Mouse (Mus musculus): ENCODE measurements at regions not wholly inside any gene's neighbourhood (a gene's known extent, or its start where the extent isn't known, plus 50 kb on each side); places are given as distances from the start of the nearest gene placed in this dataset.

- H3K36me3 ChIP-seq (ENCODE audit: control insufficient read depth, insufficient read depth, low read length): no peaks in the 10 kb centered on the region
- H3K4me2 ChIP-seq (ENCODE audit: low read length): peak overlapping the region; percentile 69
- 6% methylated on average over 10 of the region's 10 CpGs for WGBS
- H3K4me1 ChIP-seq (ENCODE audit: control insufficient read depth, insufficient read depth, low read length): peaks cover 29% of the 10 kb centered on the region
- peak overlapping the region; percentile 24 for H3K4me3 ChIP-seq (ENCODE audit: low read depth, low read length)
- H3K27ac ChIP-seq (ENCODE audit: low read length): peak overlapping the region; percentile 95
- ATAC-seq: peak; percentile 75
- H3K9me3 ChIP-seq (replicated peaks; ENCODE audit: control insufficient read depth, low read length, poor library complexity, severe bottlenecking): no peaks in the 10 kb centered on the region
- H3K9ac ChIP-seq (ENCODE audit: low read depth, low read length): peak overlapping the region; percentile 47
- no peaks in the 10 kb centered on the region for H3K27me3 ChIP-seq (ENCODE audit: control insufficient read depth, insufficient read depth, low read depth, low read length)
Observed at GRCm38 (mm10) chr13:84059031-84059651, 163.0 kb upstream of the Tmem161b start.

GRCm38 (mm10) chr13:84059661-84060452 is 162.2 kb upstream of the Tmem161b start:
- H3K36me3 ChIP-seq (ENCODE audit: control insufficient read depth, insufficient read depth, low read length): no peaks in the 10 kb centered on the region
- H3K27me3 ChIP-seq (ENCODE audit: control insufficient read depth, insufficient read depth, low read depth, low read length): no peaks in the 10 kb centered on the region
- H3K9ac ChIP-seq (ENCODE audit: low read depth, low read length): peak overlapping the region; percentile 51
- peak overlapping the region; percentile 69 for H3K4me2 ChIP-seq (ENCODE audit: low read length)
- peak overlapping the region; percentile 24 for H3K4me3 ChIP-seq (ENCODE audit: low read depth, low read length)
- 8% methylated on average over 5 of the region's 5 CpGs for whole genome bisulfite sequencing
- H3K4me1 ChIP-seq (ENCODE audit: control insufficient read depth, insufficient read depth, low read length): peaks cover 32% of the 10 kb centered on the region
- H3K9me3 ChIP-seq (replicated peaks; ENCODE audit: control insufficient read depth, low read length, poor library complexity, severe bottlenecking): no peaks in the 10 kb centered on the region
- ATAC-seq: peak; percentile 76
- H3K27ac ChIP-seq (ENCODE audit: low read length): peak overlapping the region; percentile 95

- ATAC-seq: no peak
- Histone ChIP-seq H3K4me3 (ENCODE audit: low read depth, low read length) (peak overlapping the region; percentile 7; the same call in 1 of the 2 replicates), H3K27me3 (ENCODE audit: control insufficient read depth, insufficient read depth, low read depth, low read length) (no peaks in the 10 kb centered on the region), H3K4me2 (ENCODE audit: low read length) (peak overlapping the region; percentile 69), H3K9me3 (replicated peaks; ENCODE audit: control insufficient read depth, low read length, poor library complexity, severe bottlenecking) (no peaks in the 10 kb centered on the region), H3K36me3 (ENCODE audit: control insufficient read depth, insufficient read depth, low read length) (no peaks in the 10 kb centered on the region), H3K9ac (ENCODE audit: low read depth, low read length) (peak overlapping the region; percentile 51), H3K27ac (ENCODE audit: low read length) (peak overlapping the region; percentile 95), H3K4me1 (ENCODE audit: control insufficient read depth, insufficient read depth, low read length) (peaks cover 36% of the 10 kb centered on the region)
- whole genome bisulfite sequencing: 38% methylated on average over 3 of the region's 3 CpGs
Observed at GRCm38 (mm10) chr13:84060453-84060834, 161.7 kb upstream of the Tmem161b start.

- H3K4me3 ChIP-seq (ENCODE audit: low read depth, low read length): no peak overlapping the region
- H3K27me3 ChIP-seq (ENCODE audit: control insufficient read depth, insufficient read depth, low read depth, low read length): no peaks in the 10 kb centered on the region
- no peaks in the 10 kb centered on the region for H3K9me3 ChIP-seq (replicated peaks; ENCODE audit: control insufficient read depth, low read length, poor library complexity, severe bottlenecking)
- peaks cover 40% of the 10 kb centered on the region for H3K4me1 ChIP-seq (ENCODE audit: control insufficient read depth, insufficient read depth, low read length)
- peak overlapping the region; percentile 95 for H3K27ac ChIP-seq (ENCODE audit: low read length)
- WGBS: 36% methylated on average over 3 of the region's 3 CpGs
- peak overlapping the region; percentile 69 for H3K4me2 ChIP-seq (ENCODE audit: low read length)
- H3K36me3 ChIP-seq (ENCODE audit: control insufficient read depth, insufficient read depth, low read length): no peaks in the 10 kb centered on the region
- no peak for ATAC-seq
- H3K9ac ChIP-seq (ENCODE audit: low read depth, low read length): peak overlapping the region; percentile 51
Observed at GRCm38 (mm10) chr13:84060906-84061305, 161.2 kb upstream of the Tmem161b start.

GRCm38 (mm10) chr13:84061820-84062480 is 160.1 kb upstream of the Tmem161b start:
- Histone ChIP-seq H3K9me3 (replicated peaks; ENCODE audit: control insufficient read depth, low read length, poor library complexity, severe bottlenecking) (no peaks in the 10 kb centered on the region), H3K27me3 (ENCODE audit: control insufficient read depth, insufficient read depth, low read depth, low read length) (no peaks in the 10 kb centered on the region), H3K36me3 (ENCODE audit: control insufficient read depth, insufficient read depth, low read length) (no peaks in the 10 kb centered on the region), H3K4me2 (ENCODE audit: low read length) (peak overlapping the region; percentile 57), H3K9ac (ENCODE audit: low read depth, low read length) (peak overlapping the region; percentile 67), H3K4me3 (ENCODE audit: low read depth, low read length) (peak overlapping the region; percentile 27), H3K27ac (ENCODE audit: low read length) (peak overlapping the region; percentile 90), H3K4me1 (ENCODE audit: control insufficient read depth, insufficient read depth, low read length) (peaks cover 45% of the 10 kb centered on the region)
- no peak for ATAC-seq
- 19% methylated on average over 7 of the region's 7 CpGs for WGBS

- Histone ChIP-seq H3K9me3 (replicated peaks; ENCODE audit: control insufficient read depth, low read length, poor library complexity, severe bottlenecking) (no peaks in the 10 kb centered on the region), H3K27me3 (ENCODE audit: control insufficient read depth, insufficient read depth, low read depth, low read length) (no peaks in the 10 kb centered on the region), H3K4me3 (ENCODE audit: low read depth, low read length) (peak overlapping the region; percentile 25; the same call in 1 of the 2 replicates), H3K27ac (ENCODE audit: low read length) (peak overlapping the region; percentile 90), H3K9ac (ENCODE audit: low read depth, low read length) (peak overlapping the region; percentile 48), H3K4me1 (ENCODE audit: control insufficient read depth, insufficient read depth, low read length) (peaks cover 50% of the 10 kb centered on the region), H3K4me2 (ENCODE audit: low read length) (peak overlapping the region; percentile 50), H3K36me3 (ENCODE audit: control insufficient read depth, insufficient read depth, low read length) (no peaks in the 10 kb centered on the region)
- 22% methylated on average over 2 of the region's 2 CpGs for WGBS
- no peak for ATAC-seq
Observed at GRCm38 (mm10) chr13:84062616-84063015, 159.5 kb upstream of the Tmem161b start.

- no peaks in the 10 kb centered on the region for H3K9me3 ChIP-seq (replicated peaks; ENCODE audit: control insufficient read depth, low read length, poor library complexity, severe bottlenecking)
- peak overlapping the region; percentile 84 for H3K27ac ChIP-seq (ENCODE audit: low read length)
- 38% methylated on average over 2 of the region's 2 CpGs for WGBS
- ATAC-seq: no peak
- peak overlapping the region; percentile 44; the same call in 1 of the 2 replicates for H3K9ac ChIP-seq (ENCODE audit: low read depth, low read length)
- H3K4me2 ChIP-seq (ENCODE audit: low read length): peak overlapping the region; percentile 43
- H3K27me3 ChIP-seq (ENCODE audit: control insufficient read depth, insufficient read depth, low read depth, low read length): no peaks in the 10 kb centered on the region
- H3K4me1 ChIP-seq (ENCODE audit: control insufficient read depth, insufficient read depth, low read length): peaks cover 49% of the 10 kb centered on the region
- H3K36me3 ChIP-seq (ENCODE audit: control insufficient read depth, insufficient read depth, low read length): no peaks in the 10 kb centered on the region
- peak overlapping the region; percentile 26 for H3K4me3 ChIP-seq (ENCODE audit: low read depth, low read length)
Observed at GRCm38 (mm10) chr13:84063406-84063805, 158.7 kb upstream of the Tmem161b start.

GRCm38 (mm10) chr13:84064291-84064940 is 157.7 kb upstream of the Tmem161b start:
- Histone ChIP-seq H3K27ac (ENCODE audit: low read length) (peak overlapping the region; percentile 86), H3K4me3 (ENCODE audit: low read depth, low read length) (peak overlapping the region; percentile 17), H3K9me3 (replicated peaks; ENCODE audit: control insufficient read depth, low read length, poor library complexity, severe bottlenecking) (no peaks in the 10 kb centered on the region), H3K9ac (ENCODE audit: low read depth, low read length) (peak overlapping the region; percentile 62), H3K27me3 (ENCODE audit: control insufficient read depth, insufficient read depth, low read depth, low read length) (no peaks in the 10 kb centered on the region), H3K36me3 (ENCODE audit: control insufficient read depth, insufficient read depth, low read length) (no peaks in the 10 kb centered on the region), H3K4me2 (ENCODE audit: low read length) (peak overlapping the region; percentile 41), H3K4me1 (ENCODE audit: control insufficient read depth, insufficient read depth, low read length) (peaks cover 42% of the 10 kb centered on the region)
- WGBS: 23% methylated on average over 5 of the region's 5 CpGs
- no peak for ATAC-seq

All from midbrain, embryonic 16.5 days (tissue).